21 mouse cellular contexts compared by ENCODE assay signal in the genomic region with DNA sequence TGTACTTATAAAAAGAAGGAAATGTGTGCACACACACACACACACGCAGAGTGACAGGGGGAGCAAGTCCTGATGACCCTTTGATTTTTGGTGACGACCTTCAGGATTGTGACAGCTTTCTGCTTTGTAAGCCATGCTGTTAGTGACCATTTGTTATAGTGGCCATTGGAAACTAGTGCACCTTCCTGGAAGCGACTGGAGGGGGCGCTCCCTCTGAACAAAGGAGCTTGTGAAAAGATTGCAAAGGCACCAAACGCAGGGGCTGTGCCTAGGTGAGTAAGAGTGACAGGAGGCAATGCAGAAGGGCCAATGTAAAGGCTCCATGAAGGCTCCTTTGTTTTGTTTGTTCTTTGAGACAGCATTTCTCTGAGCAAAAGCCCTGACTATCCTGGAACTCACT.
DNase-seq lines count a peak whose midpoint lies in the region; ATAC-seq and TF ChIP-seq lines count a peak whose summit lies in the region.
"Had no signal": no experiment of that assay in that cellular context is flagged by ENCODE, and none has a peak within 500 bp of the region (broad histone marks: within the 10 kb centered on the region; RNA-seq: fewer than 3 reads in every experiment).

No protein-coding gene starts in this region.

- no peaks in the 10 kb centered on the region for H3K27me3 ChIP-seq in forebrain, postnatal 0 days (ENCODE audit: insufficient read depth, low read length)
- H3K27me3 ChIP-seq in forebrain, embryonic 11.5 days (ENCODE audit: control insufficient read depth, insufficient read depth, low read length) = no peaks in the 10 kb centered on the region
- H3K27me3 ChIP-seq in CH12.LX (replicated peaks) = no peaks in the 10 kb centered on the region
- H3K27me3 ChIP-seq: embryonic facial prominence, embryonic 15.5 days; heart, embryonic 13.5 days; limb, embryonic 15.5 days; lung, embryonic 15.5 days; neural tube, embryonic 12.5 days had no signal

- H3K27ac ChIP-seq in forebrain, postnatal 0 days (ENCODE audit: low read depth, low read length) = no peak overlapping the region
- H3K27ac ChIP-seq in forebrain, embryonic 11.5 days (ENCODE audit: low read depth, low read length) = no peak overlapping the region
- no peak overlapping the region for H3K27ac ChIP-seq in left cerebral cortex, adult 2 months
- H3K27ac ChIP-seq in CH12.LX (ENCODE audit: insufficient read depth, low read depth) = no peak overlapping the region
- H3K27ac ChIP-seq: embryonic facial prominence, embryonic 15.5 days; forebrain, embryonic 10.5 days; heart, embryonic 13.5 days; hindbrain, postnatal 0 days; limb, embryonic 15.5 days; lung, embryonic 15.5 days; neural tube, embryonic 12.5 days had no signal

- no peaks in the 10 kb centered on the region for H3K36me3 ChIP-seq in forebrain, postnatal 0 days (ENCODE audit: insufficient read depth)
- no peaks in the 10 kb centered on the region for H3K36me3 ChIP-seq in forebrain, embryonic 11.5 days (ENCODE audit: control insufficient read depth, insufficient read depth, low read length)
- no peaks in the 10 kb centered on the region for H3K36me3 ChIP-seq in CH12.LX (replicated peaks in 1 of 2; ENCODE audit: control insufficient read depth in 1 of 2, insufficient read depth in 1 of 2, low read length in 1 of 2)
- H3K36me3 ChIP-seq: embryonic facial prominence, embryonic 15.5 days; forebrain, embryonic 10.5 days; heart, embryonic 13.5 days; limb, embryonic 15.5 days; lung, embryonic 15.5 days; neural tube, embryonic 12.5 days had no signal

- H3K9ac ChIP-seq in forebrain, postnatal 0 days = no peak overlapping the region
- no peak overlapping the region for H3K9ac ChIP-seq in forebrain, embryonic 11.5 days (ENCODE audit: low read length)
- no peak overlapping the region for H3K9ac ChIP-seq in CH12.LX (ENCODE audit: insufficient read depth, low read depth)
- H3K9ac ChIP-seq: embryonic facial prominence, embryonic 15.5 days; heart, embryonic 13.5 days; limb, embryonic 15.5 days; lung, embryonic 15.5 days; neural tube, embryonic 12.5 days had no signal

- H3K79me2 ChIP-seq in CH12.LX (replicated peaks; ENCODE audit: control insufficient read depth, extremely low read depth, insufficient read depth, poor library complexity, severe bottlenecking) = no peaks in the 10 kb centered on the region

- TF ChIP-seq CTCF in forebrain, postnatal 0 days (IDR thresholded peaks at IDR 0.05; ENCODE audit: low read depth) = peak; percentile 16; the same call in 1 of the 2 replicates
- TF ChIP-seq CTCF in left cerebral cortex, adult 2 months (IDR thresholded peaks at IDR 0.05) = peak; percentile 11
- TF ChIP-seq CTCF in CH12.LX (conservative IDR thresholded peaks at IDR 0.05 in 1 of 2, IDR thresholded peaks at IDR 0.05 in 1 of 2; ENCODE audit: low read depth in 2 of 2, low read length in 2 of 2) = peak in 1 of 2 experiments; percentile 60; a peak in 2 of 4 replicates

- 60% methylated on average over 5 of the region's 5 CpGs for WGBS in forebrain, postnatal 0 days
- 55% methylated on average over 5 of the region's 5 CpGs for WGBS in forebrain, embryonic 11.5 days

- intact Hi-C loops in left cerebral cortex, adult 2 months (cut with DNase I) = no loop called here
- intact Hi-C loops in left cerebral cortex, postnatal 36 days (cut with DNase I) = loop anchor here (5.0 kb wide), 1 partner anchor 34 kb away; no protein-coding TSS in a partner anchor

- ATAC-seq in forebrain, postnatal 0 days = no peak
- no peak for ATAC-seq in forebrain, embryonic 11.5 days (replicated peaks; ENCODE audit: low FRiP score)
- ATAC-seq in granulocyte monocyte progenitor cell, adult 5-6 weeks (replicated peaks; ENCODE audit: poor library complexity, severe bottlenecking) = peak; percentile 33; the same call in 1 of the 2 replicates
- ATAC-seq: hindbrain, postnatal 0 days had no signal

- no peaks in the 10 kb centered on the region for H3K9me3 ChIP-seq in forebrain, postnatal 0 days (ENCODE audit: low read length)
- H3K9me3 ChIP-seq in forebrain, embryonic 11.5 days (ENCODE audit: control insufficient read depth, low read length) = no peaks in the 10 kb centered on the region
- H3K9me3 ChIP-seq in CH12.LX (replicated peaks; ENCODE audit: low read length) = peaks cover 7% of the 10 kb centered on the region
- H3K9me3 ChIP-seq: embryonic facial prominence, embryonic 15.5 days; forebrain, embryonic 10.5 days; heart, embryonic 13.5 days; limb, embryonic 15.5 days; lung, embryonic 15.5 days; neural tube, embryonic 12.5 days had no signal

- H3K4me1 ChIP-seq in forebrain, postnatal 0 days (ENCODE audit: insufficient read depth) = no peaks in the 10 kb centered on the region
- H3K4me1 ChIP-seq in forebrain, embryonic 11.5 days (replicated peaks; ENCODE audit: control insufficient read depth, insufficient read depth, low read length) = no peaks in the 10 kb centered on the region
- H3K4me1 ChIP-seq in CH12.LX (ENCODE audit: control insufficient read depth in 1 of 2, insufficient read depth in 2 of 2) = peaks cover 2 to 10% of the 10 kb centered on the region in 2 experiments

- no peak for TF ChIP-seq POLR2A in CH12.LX (IDR thresholded peaks at IDR 0.05; ENCODE audit: low read depth, low read length)

- in situ Hi-C loops in CH12.LX (cut with MboI; ENCODE audit: low pct_ligation_motif_present, low pct_unique_long_range_greater_than_20kb, low sequenced_read_pairs) = no loop called here

- peak; percentile 42 for TF ChIP-seq RAD21 in CH12.LX (IDR thresholded peaks at IDR 0.05; ENCODE audit: low read depth, low read length)

- dilution Hi-C loops in CH12.LX (cut with MboI; ENCODE audit: extremely low pct_ligation_motif_present, extremely low pct_unique_long_range_greater_than_20kb, low sequenced_read_pairs) = no loop called here

- DNase-seq in forebrain, postnatal 0 days = no peak
- DNase-seq in forebrain, embryonic 11.5 days (ENCODE audit: low spot score) = no peak
- DNase-seq in left cerebral cortex, adult 2 months (ENCODE audit: extremely low spot score in 1 of 2, low spot score in 2 of 2) = no peak
- no peak for DNase-seq in left cerebral cortex, postnatal 36 days (ENCODE audit: low spot score in 2 of 2)
- peak; percentile 28 for DNase-seq in CH12.LX (ENCODE audit: extremely low read depth)
- DNase-seq in urinary bladder, adult 18-20 months (ENCODE audit: low spot score in 2 of 2) = no peak
- no peak for DNase-seq in layer of hippocampus, adult 9-10 months (ENCODE audit: low spot score)
- DNase-seq: adrenal gland, postnatal 25 days; cerebellum, adult 9-11 months; heart, postnatal 36 days; spleen, adult 18-20 months; thymus, adult 2 months had no signal

- H3K4me3 ChIP-seq in forebrain, postnatal 0 days (ENCODE audit: low read depth, low read length) = no peak overlapping the region
- H3K4me3 ChIP-seq in forebrain, embryonic 11.5 days (ENCODE audit: low read depth, low read length) = no peak overlapping the region
- no peak overlapping the region for H3K4me3 ChIP-seq in left cerebral cortex, adult 2 months
- no peak overlapping the region for H3K4me3 ChIP-seq in CH12.LX (replicated peaks in 1 of 3; ENCODE audit: low read depth in 2 of 3, low read length in 2 of 3, poor library complexity in 1 of 3)
- H3K4me3 ChIP-seq: embryonic facial prominence, embryonic 15.5 days; forebrain, embryonic 10.5 days; heart, embryonic 13.5 days; limb, embryonic 15.5 days; lung, embryonic 15.5 days; megakaryocyte, embryonic 14.5 days; neural tube, embryonic 12.5 days had no signal

- TF ChIP-seq EP300 in CH12.LX (IDR thresholded peaks at IDR 0.05; ENCODE audit: low read length) = no peak

- no peak overlapping the region for H3K4me2 ChIP-seq in forebrain, postnatal 0 days (ENCODE audit: low read depth)
- no peak overlapping the region for H3K4me2 ChIP-seq in forebrain, embryonic 11.5 days (ENCODE audit: low read depth, low read length, severe bottlenecking)
- no peak overlapping the region for H3K4me2 ChIP-seq in CH12.LX (ENCODE audit: insufficient read depth, low read depth, poor library complexity, severe bottlenecking)
- H3K4me2 ChIP-seq: embryonic facial prominence, embryonic 15.5 days; heart, embryonic 13.5 days; limb, embryonic 15.5 days; lung, embryonic 15.5 days; neural tube, embryonic 12.5 days had no signal

TF ChIP-seq in CH12.LX, 34 proteins besides CTCF, POLR2A, EP300 and RAD21:
- peak; percentile 55 for TF ChIP-seq SMC3 (IDR thresholded peaks at IDR 0.05; ENCODE audit: low read depth, low read length)
- no peak for TF ChIP-seq MAZ (IDR thresholded peaks at IDR 0.05; ENCODE audit: low read depth, low read length)
